Comparison of ENCODE assay signal across 7 mouse cellular contexts in genomic region chr3:144202574-144203258, GRCm38 (mm10). TPM values are rescaled to one million over a fixed set of nuclear protein-coding genes. Genes with fewer than 3 reads are reported as not detected.
DNase-seq lines count a peak whose midpoint lies in the region; ATAC-seq and TF ChIP-seq lines count a peak whose summit lies in the region.

No protein-coding gene starts in this region.

- TF ChIP-seq EP300 in liver, embryonic 14.5 days (IDR thresholded peaks at IDR 0.05; ENCODE audit: low read depth) = no peak
- no peak for TF ChIP-seq EP300 in stomach, postnatal 0 days (optimal IDR thresholded peaks at IDR 0.05)

- no peak for TF ChIP-seq POLR2A in testis, adult 2 months (IDR thresholded peaks at IDR 0.05; ENCODE audit: control insufficient read depth, low read depth, low read length)

- WGBS in forebrain, embryonic 11.5 days = under 1% methylated on average over 14 of the region's 14 CpGs
- under 1% methylated on average over 14 of the region's 14 CpGs for WGBS in liver, embryonic 14.5 days (ENCODE audit: insufficient replicate concordance)
- WGBS in stomach, postnatal 0 days = 0% methylated on average over 11 of the region's 14 CpGs

- peak overlapping the region; percentile 92 for H3K4me2 ChIP-seq in forebrain, embryonic 11.5 days (ENCODE audit: low read depth, low read length, severe bottlenecking)
- peak overlapping the region; percentile 96 for H3K4me2 ChIP-seq in liver, embryonic 14.5 days (ENCODE audit: low read depth)
- peak overlapping the region; percentile 96 for H3K4me2 ChIP-seq in stomach, postnatal 0 days (replicated peaks; ENCODE audit: low read depth)

- peak overlapping the region; percentile 77 for H3K4me3 ChIP-seq in testis, adult 2 months (ENCODE audit: control insufficient read depth, low read depth, low read length)
- H3K4me3 ChIP-seq in forebrain, embryonic 11.5 days (ENCODE audit: low read depth, low read length) = peak overlapping the region; percentile 79
- peak overlapping the region; percentile 64 to 66 for H3K4me3 ChIP-seq in liver, embryonic 14.5 days (ENCODE audit: insufficient read depth in 1 of 2, low read depth in 2 of 2, low read length in 2 of 2)
- H3K4me3 ChIP-seq in stomach, postnatal 0 days (ENCODE audit: low read depth, low read length) = peak overlapping the region; percentile 83

- H3K36me3 ChIP-seq in testis, adult 2 months (ENCODE audit: control insufficient read depth, insufficient read depth, low read length) = no peaks in the 10 kb centered on the region
- no peaks in the 10 kb centered on the region for H3K36me3 ChIP-seq in forebrain, embryonic 11.5 days (ENCODE audit: control insufficient read depth, insufficient read depth, low read length)
- H3K36me3 ChIP-seq in liver, embryonic 14.5 days (replicated peaks; ENCODE audit: control insufficient read depth, insufficient read depth, low read depth) = no peaks in the 10 kb centered on the region; the same call in 1 of the 2 replicates
- no peaks in the 10 kb centered on the region for H3K36me3 ChIP-seq in stomach, postnatal 0 days (ENCODE audit: control insufficient read depth, insufficient read depth, low read length)

- peaks cover 9% of the 10 kb centered on the region for H3K4me1 ChIP-seq in testis, adult 2 months (ENCODE audit: control insufficient read depth, insufficient read depth, low read length)
- H3K4me1 ChIP-seq in forebrain, embryonic 11.5 days (replicated peaks; ENCODE audit: control insufficient read depth, insufficient read depth, low read length) = peaks cover 23% of the 10 kb centered on the region
- H3K4me1 ChIP-seq in liver, embryonic 14.5 days (replicated peaks; ENCODE audit: control insufficient read depth in 2 of 2, insufficient read depth in 2 of 2, low read length in 1 of 2) = peaks cover 22 to 28% of the 10 kb centered on the region in 2 experiments
- peaks cover 4% of the 10 kb centered on the region; the same call in 1 of the 2 replicates for H3K4me1 ChIP-seq in stomach, postnatal 0 days (replicated peaks; ENCODE audit: control insufficient read depth, insufficient read depth)

- no peaks in the 10 kb centered on the region for H3K9me3 ChIP-seq in forebrain, embryonic 11.5 days (ENCODE audit: control insufficient read depth, low read length)
- no peaks in the 10 kb centered on the region for H3K9me3 ChIP-seq in liver, embryonic 14.5 days (ENCODE audit: control insufficient read depth, low read length)
- no peaks in the 10 kb centered on the region for H3K9me3 ChIP-seq in stomach, postnatal 0 days (ENCODE audit: control insufficient read depth, low read length)

- no peak for DNase-seq in testis, postnatal 10 days (ENCODE audit: low spot score)
- DNase-seq in forebrain, embryonic 11.5 days (ENCODE audit: low spot score) = no peak
- no peak for DNase-seq in liver, embryonic 14.5 days (ENCODE audit: low read depth in 3 of 3, low spot score in 3 of 3)
- DNase-seq in stomach, postnatal 0 days (ENCODE audit: low spot score) = no peak
- DNase-seq in cerebellum, postnatal 4 days (ENCODE audit: low spot score in 2 of 2) = no peak
- no peak for DNase-seq in kidney, adult 8-10 months

- H3K27ac ChIP-seq in testis, adult 2 months (ENCODE audit: control insufficient read depth, insufficient read depth, low read depth, low read length) = no peak overlapping the region
- peak overlapping the region; percentile 81 for H3K27ac ChIP-seq in forebrain, embryonic 11.5 days (ENCODE audit: low read depth, low read length)
- H3K27ac ChIP-seq in liver, embryonic 14.5 days = peak overlapping the region; percentile 68
- H3K27ac ChIP-seq in stomach, postnatal 0 days (replicated peaks) = peak overlapping the region; percentile 92

- H3K27me3 ChIP-seq in testis, adult 2 months (ENCODE audit: control insufficient read depth, insufficient read depth, low read length) = peaks cover 6% of the 10 kb centered on the region
- no peaks in the 10 kb centered on the region for H3K27me3 ChIP-seq in forebrain, embryonic 11.5 days (ENCODE audit: control insufficient read depth, insufficient read depth, low read length)
- H3K27me3 ChIP-seq in liver, embryonic 14.5 days (ENCODE audit: control insufficient read depth, insufficient read depth, low read length) = no peaks in the 10 kb centered on the region
- H3K27me3 ChIP-seq in stomach, postnatal 0 days (ENCODE audit: control insufficient read depth, insufficient read depth, low read length) = no peaks in the 10 kb centered on the region

- peak overlapping the region; percentile 95 for H3K9ac ChIP-seq in forebrain, embryonic 11.5 days (ENCODE audit: low read length)
- peak overlapping the region; percentile 86 for H3K9ac ChIP-seq in liver, embryonic 14.5 days (replicated peaks)
- peak overlapping the region; percentile 80 for H3K9ac ChIP-seq in stomach, postnatal 0 days (ENCODE audit: low read length)

- no peak for ATAC-seq in forebrain, embryonic 11.5 days (replicated peaks; ENCODE audit: low FRiP score)
- ATAC-seq in liver, embryonic 14.5 days (ENCODE audit: insufficient read depth) = no peak
- no peak; the same call in 1 of the 2 replicates for ATAC-seq in stomach, postnatal 0 days (ENCODE audit: low FRiP score, low TSS enrichment)

- no peak for TF ChIP-seq CTCF in testis, adult 2 months (IDR thresholded peaks at IDR 0.05; ENCODE audit: control insufficient read depth, insufficient read depth, insufficient replicate concordance, low read depth, low read length)
- no peak for TF ChIP-seq CTCF in liver, embryonic 14.5 days (IDR thresholded peaks at IDR 0.05; ENCODE audit: low read depth)
- TF ChIP-seq CTCF in stomach, postnatal 0 days (IDR thresholded peaks at IDR 0.05; ENCODE audit: low read depth) = no peak

RNA-seq across cellular contexts. Expression of gene Lmo4, which starts 2.3 kb away (rescaled TPM):
- 10.3 and 12.4 TPM in 2 replicates for polyA plus RNA-seq in testis, adult 2 months (2012; rRNA removed)
- polyA plus RNA-seq in forebrain, embryonic 11.5 days (2014; fragmentation: Nextera tagmentation; extraction: Ambion mirVana) = 50.4 and 52.8 TPM in 2 replicates
- polyA plus RNA-seq in liver, embryonic 14.5 days (2012; rRNA removed) = 14.4 and 15.4 TPM in 2 replicates
- 12.5 and 13.1 TPM in 2 replicates for polyA plus RNA-seq in liver, embryonic 14.5 days (2014; fragmentation: Nextera tagmentation; extraction: Ambion mirVana)
- 44.8 and 50.7 TPM in 2 replicates for polyA plus RNA-seq in stomach, postnatal 0 days (2015; fragmentation: Nextera tagmentation; extraction: Ambion mirVana)
